In the genomic region with DNA sequence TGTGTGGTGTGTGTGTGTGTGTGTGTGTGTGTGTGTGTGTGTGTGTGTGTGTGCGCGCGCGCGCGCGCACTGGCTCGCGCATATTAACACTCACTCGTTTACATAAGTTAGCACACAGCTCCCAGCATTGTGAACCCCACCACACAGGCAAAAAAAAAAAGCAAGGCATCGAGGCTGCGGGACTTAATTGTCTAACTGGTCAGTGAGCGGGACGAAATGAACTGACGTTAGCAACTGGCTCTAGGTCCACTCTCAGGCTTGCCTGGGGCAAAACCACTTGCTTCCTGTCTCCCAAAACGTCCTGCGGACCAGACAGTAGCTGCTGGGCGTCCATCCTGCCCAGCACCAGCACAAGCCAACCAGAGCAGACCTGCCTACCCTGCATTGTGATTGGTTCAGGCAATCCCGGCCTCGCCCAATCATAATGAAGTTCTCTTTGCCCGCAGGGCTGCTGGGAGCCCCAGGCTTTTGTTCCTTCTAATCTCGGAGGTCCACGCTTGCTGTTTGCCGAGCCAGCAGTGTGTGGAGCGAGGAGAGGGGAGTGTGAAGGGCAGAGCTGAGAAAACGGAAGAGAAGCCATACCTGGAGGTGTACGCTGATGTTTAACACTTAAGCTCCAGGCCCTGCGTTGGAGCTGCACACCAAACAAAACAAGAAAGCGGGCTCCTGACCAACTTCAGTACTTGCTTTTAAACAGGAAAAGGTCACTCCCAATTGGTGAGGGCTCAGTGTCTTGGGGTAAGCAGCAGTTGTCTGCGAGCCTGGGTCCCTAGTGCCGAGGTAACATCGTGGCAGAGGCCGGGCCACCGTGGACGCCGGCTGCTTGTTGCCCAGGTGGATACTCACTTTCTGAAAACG, we compare ENCODE assay signal across 8 mouse cellular contexts. TPM values are rescaled to one million over a fixed set of nuclear protein-coding genes. Genes with fewer than 3 reads are reported as not detected.
DNase-seq lines count a peak whose midpoint lies in the region; ATAC-seq and TF ChIP-seq lines count a peak whose summit lies in the region.

No protein-coding gene starts in this region.

- H3K27ac ChIP-seq in heart, embryonic 11.5 days (ENCODE audit: low read depth, low read length): peak overlapping the region; percentile 99
- peak overlapping the region; percentile 98 for H3K27ac ChIP-seq in kidney, embryonic 15.5 days
- H3K27ac ChIP-seq in limb, embryonic 15.5 days: peak overlapping the region; percentile 94
- peak overlapping the region; percentile 95 for H3K27ac ChIP-seq in midbrain, postnatal 0 days (ENCODE audit: low read depth, low read length)

- no peaks in the 10 kb centered on the region for H3K9me3 ChIP-seq in heart, embryonic 11.5 days (replicated peaks; ENCODE audit: control insufficient read depth, low read length)
- no peaks in the 10 kb centered on the region for H3K9me3 ChIP-seq in kidney, embryonic 15.5 days (replicated peaks)
- H3K9me3 ChIP-seq in limb, embryonic 15.5 days: no peaks in the 10 kb centered on the region
- no peaks in the 10 kb centered on the region for H3K9me3 ChIP-seq in midbrain, postnatal 0 days (ENCODE audit: low read length)

- peak overlapping the region; percentile 66 for H3ac ChIP-seq in C2C12 (ENCODE audit: control insufficient read depth, insufficient read length, low read depth)

- peak overlapping the region; percentile 92 for H3K4me2 ChIP-seq in heart, embryonic 11.5 days
- H3K4me2 ChIP-seq in kidney, embryonic 15.5 days: peak overlapping the region; percentile 92
- peak overlapping the region; percentile 80 for H3K4me2 ChIP-seq in limb, embryonic 15.5 days
- peak overlapping the region; percentile 80 for H3K4me2 ChIP-seq in midbrain, postnatal 0 days (ENCODE audit: low read depth, low read length, poor library complexity, severe bottlenecking)

- H3K79me2 ChIP-seq in C2C12 (ENCODE audit: control insufficient read depth, insufficient read depth): peaks cover 12% of the 10 kb centered on the region

- peaks cover 39% of the 10 kb centered on the region for H3K4me1 ChIP-seq in heart, embryonic 11.5 days (ENCODE audit: control insufficient read depth, insufficient read depth, low read length)
- H3K4me1 ChIP-seq in kidney, embryonic 15.5 days: peaks cover 36% of the 10 kb centered on the region
- H3K4me1 ChIP-seq in limb, embryonic 15.5 days: peaks cover 34% of the 10 kb centered on the region
- H3K4me1 ChIP-seq in midbrain, postnatal 0 days (ENCODE audit: insufficient read depth, low read length): peaks cover 17% of the 10 kb centered on the region

- no peak for TF ChIP-seq CTCF in C2C12 (IDR thresholded peaks at IDR 0.05; ENCODE audit: control insufficient read depth, insufficient read depth, insufficient read length)
- no peak for TF ChIP-seq CTCF in brain, embryonic 14.5 days (IDR thresholded peaks at IDR 0.05; ENCODE audit: borderline replicate concordance, extremely low read depth, insufficient read depth, insufficient read length)
- no peak; the same call in 1 of the 2 replicates for TF ChIP-seq CTCF in midbrain, postnatal 0 days (IDR thresholded peaks at IDR 0.05)

- H3K4me3 ChIP-seq in C2C12 (ENCODE audit: insufficient read depth, poor library complexity, severe bottlenecking): peak overlapping the region; percentile 49
- peak overlapping the region; percentile 52 for H3K4me3 ChIP-seq in heart, embryonic 11.5 days (ENCODE audit: low read depth, low read length)
- peak overlapping the region; percentile 54 for H3K4me3 ChIP-seq in kidney, embryonic 15.5 days (replicated peaks)
- peak overlapping the region; percentile 47 for H3K4me3 ChIP-seq in limb, embryonic 15.5 days
- H3K4me3 ChIP-seq in midbrain, postnatal 0 days (ENCODE audit: low read depth, low read length): peak overlapping the region; percentile 34

- peak overlapping the region; percentile 88 for H3K9ac ChIP-seq in heart, embryonic 11.5 days (ENCODE audit: low read depth, low read length)
- peak overlapping the region; percentile 75 for H3K9ac ChIP-seq in kidney, embryonic 15.5 days
- peak overlapping the region; percentile 52 for H3K9ac ChIP-seq in limb, embryonic 15.5 days
- peak overlapping the region; percentile 44 for H3K9ac ChIP-seq in midbrain, postnatal 0 days (replicated peaks; ENCODE audit: low read length, poor library complexity, severe bottlenecking)

- WGBS in heart, embryonic 11.5 days (ENCODE audit: insufficient replicate concordance): 11% methylated on average over 37 of the region's 37 CpGs
- under 1% methylated on average over 37 of the region's 37 CpGs for WGBS in kidney, embryonic 15.5 days
- 6% methylated on average over 37 of the region's 37 CpGs for WGBS in limb, embryonic 15.5 days
- whole genome bisulfite sequencing in midbrain, postnatal 0 days: 1% methylated on average over 35 of the region's 37 CpGs

- DNase-seq in brain, embryonic 14.5 days (ENCODE audit: low read depth): peak; percentile 99
- peak; percentile 98 for DNase-seq in midbrain, postnatal 0 days (ENCODE audit: low spot score)
- peak; percentile 76 to 86 for DNase-seq in spleen, postnatal 10 days (ENCODE audit: low spot score in 2 of 2)

- no peaks in the 10 kb centered on the region for H3K27me3 ChIP-seq in C2C12 (ENCODE audit: control insufficient read depth, insufficient read depth, insufficient read length)
- H3K27me3 ChIP-seq in heart, embryonic 11.5 days (ENCODE audit: control insufficient read depth, insufficient read depth, low read length): no peaks in the 10 kb centered on the region
- no peaks in the 10 kb centered on the region for H3K27me3 ChIP-seq in kidney, embryonic 15.5 days
- H3K27me3 ChIP-seq in limb, embryonic 15.5 days: no peaks in the 10 kb centered on the region
- no peaks in the 10 kb centered on the region; the same call in 1 of the 2 replicates for H3K27me3 ChIP-seq in midbrain, postnatal 0 days (ENCODE audit: insufficient read depth, low read length)

- no peaks in the 10 kb centered on the region for H3K36me3 ChIP-seq in C2C12 (ENCODE audit: control insufficient read depth, insufficient read depth)
- no peaks in the 10 kb centered on the region for H3K36me3 ChIP-seq in heart, embryonic 11.5 days (ENCODE audit: control insufficient read depth, insufficient read depth, low read length)
- no peaks in the 10 kb centered on the region for H3K36me3 ChIP-seq in kidney, embryonic 15.5 days
- no peaks in the 10 kb centered on the region for H3K36me3 ChIP-seq in limb, embryonic 15.5 days
- no peaks in the 10 kb centered on the region for H3K36me3 ChIP-seq in midbrain, postnatal 0 days (ENCODE audit: insufficient read depth, low read length)

- peak; percentile 97 for ATAC-seq in erythroblast, adult 5-6 weeks (replicated peaks; ENCODE audit: low FRiP score, poor library complexity, severe bottlenecking)
- peak; percentile 94 for ATAC-seq in heart, embryonic 11.5 days (replicated peaks; ENCODE audit: insufficient number of reproducible peaks, low FRiP score, low TSS enrichment)
- peak; percentile 95 for ATAC-seq in kidney, embryonic 15.5 days (replicated peaks; ENCODE audit: low FRiP score)
- ATAC-seq in limb, embryonic 15.5 days (ENCODE audit: insufficient number of reproducible peaks, low FRiP score, low TSS enrichment, low read depth): peak; percentile 96
- peak; percentile 96 for ATAC-seq in midbrain, postnatal 0 days (ENCODE audit: low FRiP score)

- TF ChIP-seq POLR2A in brain, embryonic 14.5 days (IDR thresholded peaks at IDR 0.05; ENCODE audit: borderline replicate concordance, extremely low read depth, insufficient read depth, insufficient read length, poor library complexity, severe bottlenecking): peak; percentile 70; the same call in 1 of the 2 replicates

- H3K79me3 ChIP-seq in C2C12 (ENCODE audit: low read depth): no peaks in the 10 kb centered on the region

TF ChIP-seq in C2C12, 6 proteins besides CTCF, POLR2A, EP300 and RAD21:
- TF ChIP-seq FOSL1 (IDR thresholded peaks at IDR 0.05; ENCODE audit: insufficient read depth, low read length, poor library complexity, severe bottlenecking): no peak
- peak; percentile 58 for TF ChIP-seq MAX (IDR thresholded peaks at IDR 0.05)
- TF ChIP-seq MYOD1 (IDR thresholded peaks at IDR 0.05; ENCODE audit: control insufficient read depth, insufficient read length, low read depth): peak; percentile 22

RNA-seq across cellular contexts. Expression of gene Actg1, which starts 32.3 kb away (rescaled TPM):
- 7,516 TPM for polyA plus RNA-seq in C2C12 (2012; fragmentation: generic; extraction: Trizol)
- 1,716 and 3,108 TPM in 2 replicates for polyA plus RNA-seq in brain, embryonic 14.5 days (2012; rRNA removed)
- 637 and 655 TPM in 2 replicates for total RNA-seq in erythroblast, adult 5-6 weeks (2015; ENCODE audit: low replicate concordance)
- total RNA-seq in erythroblast, adult 5-6 weeks (2017; ENCODE audit: low replicate concordance): 301 and 341 TPM in 2 replicates
- 1,448 and 1,508 TPM in 2 replicates for polyA plus RNA-seq in heart, embryonic 11.5 days (2014; fragmentation: Nextera tagmentation; extraction: Ambion mirVana)
- 2,367 and 2,520 TPM in 2 replicates for polyA plus RNA-seq in kidney, embryonic 15.5 days (2015; fragmentation: Nextera tagmentation; extraction: Ambion mirVana)
- 2,203 and 2,296 TPM in 2 replicates for polyA plus RNA-seq in limb, embryonic 15.5 days (2015; fragmentation: Nextera tagmentation; extraction: Ambion mirVana)
- total RNA-seq in midbrain, postnatal 0 days (2014; rRNA removed): 2,534 and 2,842 TPM in 2 replicates
- polyA plus RNA-seq in midbrain, postnatal 0 days (2015; fragmentation: Nextera tagmentation; extraction: Ambion mirVana): 3,992 and 4,056 TPM in 2 replicates

RNA-seq across cellular contexts. Expression of gene Fscn2, which starts 45.3 kb away (rescaled TPM):
- 0.25 TPM for polyA plus RNA-seq in C2C12 (2012; fragmentation: generic; extraction: Trizol)
- polyA plus RNA-seq in brain, embryonic 14.5 days (2012; rRNA removed): 0.95 and 0.96 TPM in 2 replicates
- not detected in 2 replicates for total RNA-seq in erythroblast, adult 5-6 weeks (2015; ENCODE audit: low replicate concordance)
- not detected in 2 replicates for total RNA-seq in erythroblast, adult 5-6 weeks (2017; ENCODE audit: low replicate concordance)
- polyA plus RNA-seq in heart, embryonic 11.5 days (2014; fragmentation: Nextera tagmentation; extraction: Ambion mirVana): 0.57 TPM in 1 of 2 replicates, not detected in the other
- 1.1 and 1.2 TPM in 2 replicates for polyA plus RNA-seq in kidney, embryonic 15.5 days (2015; fragmentation: Nextera tagmentation; extraction: Ambion mirVana)
- 0.31 and 0.79 TPM in 2 replicates for polyA plus RNA-seq in limb, embryonic 15.5 days (2015; fragmentation: Nextera tagmentation; extraction: Ambion mirVana)
- 0.71 TPM in 1 of 2 replicates, not detected in the other for total RNA-seq in midbrain, postnatal 0 days (2014; rRNA removed)
- polyA plus RNA-seq in midbrain, postnatal 0 days (2015; fragmentation: Nextera tagmentation; extraction: Ambion mirVana): 0.71 and 1.5 TPM in 2 replicates

Comparison
In these comparisons a context has a peak if more than half of its experiments do, and no peak if none do; other contexts are left out.
1. Peak in every context shown above with its lines: DNase-seq, ATAC-seq, H3K4me3 ChIP-seq and H3K27ac ChIP-seq.